Mouse (Mus musculus) lung, embryonic 14.5 days (tissue): Measurements from ENCODE around the gene Vps36. TPM values are rescaled to one million over a fixed set of nuclear protein-coding genes. Genes with fewer than 3 reads are reported as not detected.

Source experiments
- ATAC-seq: fragments of 200-750 bp; cut with Nextera tagmentation; 2 replicates; pipeline ENCODE4 v1.8.0; 2017; ENCODE audit warnings: mild to moderate bottlenecking, moderate TSS enrichment, moderate library complexity; ENCODE audit not compliant: insufficient read depth
- DNase-seq: peaks from one replicate; pipeline ENCODE4 v3.0.0-alpha.2; 2015
- H3K27ac ChIP-seq: fragments of 300-500 bp; sonication (generic); 2 replicates; pipeline ENCODE4 v1.5.1; 2014; ENCODE audit warnings: low read depth, mild to moderate bottlenecking, moderate library complexity
- H3K27me3 ChIP-seq: fragments of 300-500 bp; sonication (generic); 2 replicates; pipeline ENCODE4 v1.6.1; 2014; ENCODE audit warnings: low read length, control low read depth; ENCODE audit not compliant: insufficient read depth
- H3K36me3 ChIP-seq: fragments of 300-500 bp; sonication (generic); 2 replicates; pipeline ENCODE4 v1.6.1; 2014; ENCODE audit warnings: control low read depth; ENCODE audit not compliant: insufficient read depth
- H3K4me1 ChIP-seq: fragments of 300-500 bp; sonication (generic); 2 replicates; pipeline ENCODE4 v1.6.1; 2014; ENCODE audit warnings: antibody characterized with exemption, control low read depth; ENCODE audit not compliant: insufficient read depth
- H3K4me2 ChIP-seq: fragments of 300-500 bp; sonication (generic); 2 replicates; pipeline ENCODE4 v1.6.1; 2014; ENCODE audit warnings: mild to moderate bottlenecking
- H3K4me3 ChIP-seq: fragments of 300-500 bp; sonication (generic); 2 replicates; pipeline ENCODE4 v1.5.1; 2014; ENCODE audit warnings: low read depth, low read length
- H3K9ac ChIP-seq: fragments of 300-500 bp; sonication (generic); 2 replicates; pipeline ENCODE4 v1.6.1; 2014
- H3K9me3 ChIP-seq: fragments of 300-500 bp; sonication (generic); 2 replicates; pipeline ENCODE4 v1.6.1; 2016; ENCODE audit warnings: low read depth, low read length, control low read depth
- CTCF ChIP-seq: IDR thresholded peaks from 2 replicates; pipeline ENCODE4 v1.5.1; 2016; ENCODE audit warnings: antibody characterized with exemption, low read depth
- WGBS: fragments of 180-500 bp; shearing (Covaris S2); extraction: QIAGEN DNeasy Blood & Tissue Kit; methylation state at CpG from one replicate; pipeline ENCODE4 v1.1.7; 2014; 5-methylcytosine and 5-hydroxymethylcytosine counted together
- polyA plus RNA-seq: library from polyadenylated mRNA; unstranded; fragments of >200 nt; fragmentation: Nextera tagmentation; extraction: Ambion mirVana; gene quantifications from 2 replicates; pipeline ENCODE4 v1.2.1, GENCODE M21; 2014

The Vps36 gene
- polyA plus RNA-seq, 1 experiment from 2014 or later, result 55.6 TPM

DNA sequence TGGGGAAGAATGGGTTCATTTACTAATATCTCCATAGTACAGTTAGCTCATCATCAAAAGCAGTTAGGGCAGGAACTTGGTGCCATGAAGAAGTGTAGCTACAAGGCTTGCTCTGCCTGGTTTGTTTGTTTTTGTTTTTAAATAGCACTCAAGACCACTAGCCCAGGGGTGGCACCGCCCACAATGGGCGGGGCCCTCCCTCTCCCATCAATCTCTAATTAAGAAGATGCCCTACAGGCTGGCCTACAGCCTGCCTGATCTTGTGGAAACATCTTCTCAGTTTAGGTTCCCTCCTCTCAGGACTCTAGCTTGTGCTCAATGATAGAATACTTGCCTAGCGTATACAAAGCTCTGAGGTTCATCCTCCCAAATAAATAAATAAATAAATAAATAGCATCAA lies 7.7 kb upstream of the Vps36 start:
- WGBS, result under 1% methylated on average over 3 of the region's 3 CpGs

DNA sequence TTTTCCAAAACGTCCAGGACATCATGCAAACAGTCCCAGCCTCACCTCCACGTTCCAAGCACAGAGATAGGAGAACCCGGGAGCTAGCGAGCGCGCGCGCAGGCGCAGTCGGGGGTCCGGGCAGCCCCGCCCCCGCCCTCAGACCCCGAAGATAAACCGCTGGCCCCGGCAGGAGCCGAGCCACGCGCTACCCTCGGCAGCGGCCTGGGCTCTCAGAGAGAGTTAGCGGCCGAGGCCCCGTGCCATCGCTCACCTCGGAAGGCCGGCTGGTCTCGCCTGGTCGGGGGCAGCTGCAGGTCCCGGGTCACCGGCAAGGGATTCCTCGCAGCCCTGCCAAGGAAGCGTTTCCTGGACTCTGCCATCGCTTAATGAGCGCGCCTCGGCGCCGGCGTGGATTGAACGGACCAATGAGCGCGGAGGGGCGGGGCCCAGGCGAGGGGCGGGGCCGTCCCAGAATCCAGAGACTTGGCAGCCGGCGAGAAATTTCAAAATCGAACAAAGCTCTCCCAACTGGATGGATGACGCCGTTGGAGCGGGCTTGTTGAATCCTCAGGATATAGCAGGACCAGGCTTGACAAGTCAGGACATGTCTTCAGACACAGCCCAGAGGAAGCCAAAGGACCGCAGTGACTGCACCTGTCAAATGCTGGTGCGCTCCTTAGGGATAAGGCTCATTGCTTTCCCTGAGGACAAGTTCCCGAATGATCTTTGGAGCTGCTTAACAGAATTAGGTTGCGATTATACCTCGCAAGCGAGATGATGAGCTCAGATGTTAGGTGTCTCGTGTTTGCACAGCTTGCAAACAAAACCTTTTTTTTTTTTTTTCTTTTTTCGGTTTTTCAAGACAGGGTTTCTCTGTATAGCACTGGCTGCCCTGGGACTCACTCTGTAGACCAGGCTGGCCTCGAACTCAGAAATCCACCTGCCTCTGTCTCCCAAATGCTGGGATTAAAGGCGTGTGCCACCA lies 6.9 kb upstream of the Vps36 start, which contains the start of gene Ckap2:
Gene Ckap2, minus strand, starts transcription at position 389 of the 967 bp plus-strand sequence.
- H3K9me3 ChIP-seq, result no peaks in the 10 kb centered on the region
- H3K4me1 ChIP-seq, result peaks cover 9% of the 10 kb centered on the region
- H3K4me3 ChIP-seq, result peak within 1 kb of the TSS; percentile 64
- ATAC-seq (peak; percentile 97), DNase-seq (peak; percentile 95)
- peak within 1 kb of the TSS; percentile 61 for H3K9ac ChIP-seq
- WGBS, result 2% methylated on average over 61 of the region's 63 CpGs
- no peaks in the 10 kb centered on the region for H3K27me3 ChIP-seq
- H3K27ac ChIP-seq, result peak within 1 kb of the TSS; percentile 86
- peak within 1 kb of the TSS; percentile 62 for H3K4me2 ChIP-seq
- H3K36me3 ChIP-seq, result no peaks in the 10 kb centered on the region
- TF ChIP-seq CTCF, result no peak

More for the DNA sequence above, 7.7 kb upstream of the Vps36 start:
- peak; percentile 52 for ATAC-seq
- DNase-seq, result peak; percentile 77
- H3K27me3 ChIP-seq, result no peaks in the 10 kb centered on the region
- peak overlapping the region; percentile 62 for H3K4me2 ChIP-seq
- H3K9me3 ChIP-seq, result no peaks in the 10 kb centered on the region
- H3K27ac ChIP-seq, result peak overlapping the region; percentile 86; the same call in 1 of the 2 replicates
- peak overlapping the region; percentile 61 for H3K9ac ChIP-seq
- no peaks in the 10 kb centered on the region for H3K36me3 ChIP-seq
- peaks cover 9% of the 10 kb centered on the region for H3K4me1 ChIP-seq
- no peak for TF ChIP-seq CTCF
- peak overlapping the region; percentile 64 for H3K4me3 ChIP-seq

DNA sequence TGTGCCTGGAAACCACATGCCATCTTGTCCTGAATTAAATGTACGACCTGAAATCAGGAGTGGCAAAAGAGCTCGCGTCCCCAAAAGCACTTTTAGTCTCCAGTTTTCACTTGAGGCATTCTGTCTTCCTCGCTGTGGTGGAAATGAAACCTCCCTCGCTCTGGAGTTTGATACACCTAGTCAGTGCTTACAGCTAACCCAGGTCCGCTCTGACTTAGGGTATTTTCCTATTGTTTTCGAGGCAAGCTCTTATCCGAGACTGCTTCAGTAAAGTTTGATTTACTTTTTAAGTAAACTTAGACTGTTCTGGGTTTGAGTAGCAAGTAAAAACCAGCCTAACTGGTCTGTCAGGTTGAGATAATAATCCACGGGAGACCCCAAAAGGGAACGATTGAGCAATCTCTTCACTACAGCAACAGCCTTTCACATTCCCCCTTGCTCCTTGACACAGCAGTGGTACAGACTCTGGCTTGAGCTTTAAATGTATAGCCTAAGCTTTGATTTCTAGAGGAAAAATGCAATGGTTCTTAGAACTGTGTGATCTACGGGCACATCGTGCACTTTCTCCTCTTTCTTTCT lies 912 bp downstream of the Vps36 start:
- Histone ChIP-seq H3K4me2 (peak overlapping the region; percentile 61), H3K9ac (peak overlapping the region; percentile 91), H3K9me3 (no peaks in the 10 kb centered on the region), H3K4me1 (0 out of 2 replicates have a peak, but pooled peaks cover 6% of the 10 kb centered on the region), H3K4me3 (peak overlapping the region; percentile 83), H3K27me3 (no peaks in the 10 kb centered on the region), H3K27ac (peak overlapping the region; percentile 99), H3K36me3 (0 out of 2 replicates have a peak, but pooled peaks cover 5% of the 10 kb centered on the region)
- DNase-seq (peak; percentile 81), ATAC-seq (peak; percentile 50)
- TF ChIP-seq CTCF, result no peak
- 12% methylated on average over 12 of the region's 12 CpGs for WGBS

DNA sequence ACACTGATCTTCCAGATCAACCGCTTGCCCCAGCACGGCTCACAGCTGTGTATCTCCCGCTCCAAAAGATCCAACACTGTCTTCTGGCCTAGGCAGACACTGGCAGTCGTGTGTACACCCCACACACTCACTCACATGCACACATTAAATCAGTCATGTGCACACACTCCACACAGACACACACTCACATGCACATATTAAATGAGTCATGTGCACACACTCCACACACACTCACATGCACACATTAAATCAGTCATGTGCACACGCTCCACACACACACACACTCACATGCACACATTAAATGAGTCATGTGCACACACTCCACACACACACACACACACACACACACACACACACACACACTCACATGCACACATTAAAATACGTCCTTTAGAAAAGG lies 5.3 kb downstream of the Vps36 start:
- Histone ChIP-seq H3K4me1 (0 out of 2 replicates have a peak, but pooled peaks cover 6% of the 10 kb centered on the region), H3K4me3 (no peak overlapping the region), H3K36me3 (peaks cover 32% of the 10 kb centered on the region), H3K27me3 (no peaks in the 10 kb centered on the region), H3K4me2 (no peak overlapping the region), H3K9ac (no peak overlapping the region), H3K9me3 (no peaks in the 10 kb centered on the region), H3K27ac (no peak overlapping the region)
- DNase-seq, result no peak
- ATAC-seq, result no peak
- WGBS, result 87% methylated on average over 6 of the region's 6 CpGs
- TF ChIP-seq CTCF, result no peak

DNA sequence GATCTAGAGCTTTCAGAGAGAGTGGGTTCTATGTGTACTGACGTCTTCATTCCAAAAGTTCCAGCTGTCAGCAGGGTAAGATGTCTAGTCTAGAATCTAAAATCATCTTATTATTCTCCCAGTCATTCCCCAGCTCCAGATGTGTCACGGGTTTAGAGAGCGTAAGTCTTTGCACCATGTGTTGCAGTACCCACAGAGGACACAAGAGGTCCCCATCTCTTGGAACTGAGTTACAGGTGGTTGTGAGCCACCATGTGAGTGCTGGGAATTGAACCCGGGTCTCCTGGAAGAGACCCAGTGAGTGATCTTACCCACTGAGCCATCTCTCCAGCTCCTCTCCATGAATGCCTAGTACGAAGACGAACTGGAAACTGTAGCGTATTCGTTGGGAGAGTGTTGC lies 6.9 kb downstream of the Vps36 start:
- Histone ChIP-seq H3K4me1 (0 out of 2 replicates have a peak, but pooled peaks cover 3% of the 10 kb centered on the region), H3K27ac (no peak overlapping the region), H3K4me2 (no peak overlapping the region), H3K36me3 (peaks cover 46% of the 10 kb centered on the region), H3K9me3 (no peaks in the 10 kb centered on the region), H3K4me3 (no peak overlapping the region), H3K27me3 (no peaks in the 10 kb centered on the region), H3K9ac (no peak overlapping the region)
- DNase-seq (no peak), ATAC-seq (no peak)
- 0 out of 2 replicates have a peak, but pooled peaks have one; percentile 17 for TF ChIP-seq CTCF
- 96% methylated on average over 8 of the region's 8 CpGs for WGBS

DNA sequence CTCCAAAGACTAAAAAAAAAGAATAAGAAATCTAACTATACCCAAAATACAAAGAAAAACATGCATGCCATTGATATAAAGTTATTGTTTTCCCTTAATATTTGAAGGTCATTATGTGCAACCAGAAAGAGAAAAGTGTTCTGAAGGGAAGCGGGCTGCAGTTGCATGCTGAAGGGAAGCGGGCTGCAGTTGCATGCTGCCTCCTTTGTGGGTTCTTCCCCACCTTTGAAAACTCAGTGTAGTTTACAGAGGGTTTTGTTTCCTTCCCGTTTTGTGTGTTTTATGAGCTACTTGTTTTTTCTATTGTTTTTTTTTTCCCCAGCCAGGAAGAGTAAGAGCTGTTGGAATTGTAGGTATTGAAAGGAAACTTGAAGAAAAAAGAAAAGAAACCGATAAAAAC lies 14.9 kb downstream of the Vps36 start:
- DNase-seq (no peak), ATAC-seq (no peak)
- TF ChIP-seq CTCF, result no peak
- no peak overlapping the region for H3K9ac ChIP-seq
- no peaks in the 10 kb centered on the region for H3K27me3 ChIP-seq
- no peaks in the 10 kb centered on the region for H3K9me3 ChIP-seq
- H3K4me3 ChIP-seq, result no peak overlapping the region
- H3K27ac ChIP-seq, result 0 out of 2 replicates have a peak overlapping the region, but pooled peaks have one; percentile 24
- WGBS, result 67% methylated on average over 4 of the region's 4 CpGs
- H3K4me2 ChIP-seq, result no peak overlapping the region
- no peaks in the 10 kb centered on the region for H3K4me1 ChIP-seq
- peaks cover 70% of the 10 kb centered on the region for H3K36me3 ChIP-seq

DNA sequence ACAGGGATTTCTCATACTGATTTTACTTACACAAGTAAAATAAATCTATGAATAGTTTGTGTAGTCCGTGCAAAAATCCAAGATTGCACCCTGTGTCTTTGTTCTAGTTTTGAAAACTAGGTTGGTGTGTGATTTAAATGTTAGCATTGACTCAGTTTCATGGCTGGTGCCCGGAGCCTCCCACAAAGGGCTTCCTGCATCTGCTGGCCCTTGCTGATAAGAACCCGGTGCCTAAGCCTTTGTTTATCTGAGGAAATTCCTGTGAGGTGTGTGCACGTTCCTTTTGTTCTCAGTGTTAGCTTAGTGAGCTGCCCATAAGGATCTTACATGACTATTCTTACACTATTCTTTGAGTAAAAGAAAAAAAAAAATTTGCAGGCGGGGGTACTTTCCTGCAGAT lies 16.4 kb downstream of the Vps36 start:
- H3K36me3 ChIP-seq, result peaks cover 66% of the 10 kb centered on the region
- no peaks in the 10 kb centered on the region for H3K27me3 ChIP-seq
- 17% methylated on average over 5 of the region's 5 CpGs for WGBS
- H3K4me3 ChIP-seq, result no peak overlapping the region
- H3K27ac ChIP-seq, result peak overlapping the region; percentile 13; the same call in 1 of the 2 replicates
- peak; percentile 80; the same call in 1 of the 2 replicates for ATAC-seq
- H3K9ac ChIP-seq, result no peak overlapping the region
- no peak for TF ChIP-seq CTCF
- no peaks in the 10 kb centered on the region for H3K9me3 ChIP-seq
- peak; percentile 65 for DNase-seq
- H3K4me1 ChIP-seq, result no peaks in the 10 kb centered on the region
- H3K4me2 ChIP-seq, result no peak overlapping the region
